Comparison of ENCODE assay signal across 8 mouse cellular contexts in the genomic region with DNA sequence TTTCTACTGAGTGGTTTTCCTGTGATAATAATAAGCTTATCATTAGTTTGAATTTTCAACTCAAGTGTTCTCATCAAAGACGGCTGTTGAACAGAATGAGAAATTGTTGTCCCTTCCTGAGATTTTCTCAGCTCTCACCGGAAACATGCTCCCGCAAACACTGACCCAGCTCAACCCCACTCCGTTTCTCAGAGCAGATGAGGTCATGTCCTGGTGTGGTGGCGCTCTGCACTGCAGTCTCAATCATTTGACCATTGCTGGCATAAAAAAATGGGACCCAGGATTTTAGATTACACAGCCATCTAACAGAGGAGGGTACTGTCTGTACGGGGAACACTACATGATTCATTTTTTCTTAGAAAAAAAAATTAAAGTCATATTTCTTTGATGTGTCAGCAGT.
A peak's percentile ranks its signal among the peaks of the same experiment; 100 is the strongest.
DNase-seq lines count a peak whose midpoint lies in the region; ATAC-seq lines count a peak whose summit lies in the region.

No protein-coding gene starts in this region.

- ATAC-seq in megakaryocyte-erythroid progenitor cell, adult 5-6 weeks (replicated peaks; ENCODE audit: low FRiP score, low TSS enrichment, poor library complexity, severe bottlenecking): no peak
- no peak for ATAC-seq in monocyte, adult 5-6 weeks (replicated peaks; ENCODE audit: insufficient number of reproducible peaks, low FRiP score, low TSS enrichment, poor library complexity, severe bottlenecking)

- intact Hi-C loops in gastrocnemius, postnatal 14 days (cut with DNase I; ENCODE audit: low total_unique reads): no loop called here

- peak; percentile 4 to 11 for DNase-seq in cerebellum, postnatal 10 days
- no peak for DNase-seq in cerebellum, adult 8-10 months
- DNase-seq in Muller cell, postnatal 12 days (ENCODE audit: inconsistent ontology term): peak; percentile 76
- peak; percentile 49 for DNase-seq in gastrocnemius, postnatal 14 days
- DNase-seq in kidney, postnatal 14 days: peak; percentile 72
- DNase-seq in layer of hippocampus, adult 9-10 months (ENCODE audit: low spot score): no peak

Comparison
In these comparisons a context has a peak if more than half of its experiments do, and no peak if none do; other contexts are left out.
1. DNase-seq: peak in cerebellum, postnatal 10 days (2 of 2), Muller cell, postnatal 12 days (single experiment), gastrocnemius, postnatal 14 days (single experiment) and kidney, postnatal 14 days (single experiment); none in cerebellum, adult 8-10 months (single experiment) and layer of hippocampus, adult 9-10 months (single experiment).